Mouse (Mus musculus) liver, postnatal 0 days (tissue): ENCODE measurements around the gene Snx29.

Source experiments
- CTCF ChIP-seq: sonication (generic); IDR thresholded peaks from 2 replicates; pipeline ENCODE4 v1.5.1; 2016; ENCODE audit warnings: antibody characterized with exemption, low read depth
- EP300 ChIP-seq: IDR thresholded peaks from 2 replicates; pipeline ENCODE4 v1.6.1; 2016; ENCODE audit warnings: antibody characterized with exemption, low read depth, mild to moderate bottlenecking

- TF ChIP-seq CTCF (no peak), EP300 (no peak)
These were observed 342.4 kb downstream of the Snx29 start for GRCm38 (mm10) chr16:11664896-11665705.
